Mouse (Mus musculus) MEL (cell line): ENCODE measurements around the gene Gcnt4.

ENCODE experiments used
- HCFC1 ChIP-seq: IDR thresholded peaks from 2 replicates; pipeline ENCODE4 v1.6.1; 2012; ENCODE audit warnings: low read depth, mild to moderate bottlenecking, inconsistent platforms, low read length, improper control_type of control experiment, moderate library complexity
- MXI1 ChIP-seq: IDR thresholded peaks from 2 replicates; pipeline ENCODE4 v1.6.1; 2011; ENCODE audit warnings: mild to moderate bottlenecking, low read depth, low read length, improper control_type of control experiment
- RCOR1 ChIP-seq: IDR thresholded peaks from 2 replicates; pipeline ENCODE4 v1.6.1; 2012; ENCODE audit warnings: low read depth, mild to moderate bottlenecking, inconsistent platforms, low read length, improper control_type of control experiment

DNA sequence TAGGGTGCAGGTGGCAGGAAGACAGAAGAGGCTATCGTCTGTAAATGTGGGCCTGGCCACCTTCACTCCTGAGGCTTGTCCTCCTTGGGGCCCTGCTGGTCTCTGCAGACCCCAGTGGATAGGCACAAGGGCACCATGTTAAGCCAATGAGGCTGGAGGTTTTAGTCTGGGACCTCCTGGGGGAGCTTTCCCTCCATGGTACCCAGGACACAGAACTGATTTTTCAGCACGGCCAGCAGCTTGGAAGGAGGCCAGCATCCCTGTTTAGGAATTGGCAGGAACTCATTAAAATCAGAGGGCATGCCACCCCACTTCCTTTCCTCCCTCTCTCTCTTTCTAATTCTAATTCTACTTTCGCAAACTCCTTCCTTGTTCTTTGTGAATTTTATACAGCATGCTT lies 19.1 kb downstream of the Gcnt4 start:
- no peak for TF ChIP-seq RCOR1
- TF ChIP-seq HCFC1: no peak
- no peak for TF ChIP-seq MXI1
